Mouse (Mus musculus): ENCODE data around the gene Tgfb1i1. TPM values are rescaled to one million over a fixed set of nuclear protein-coding genes. Genes with fewer than 3 reads are reported as not detected.

Gene Tgfb1i1
- total RNA-seq (2015; ENCODE audit: low replicate concordance), result 0.96 and 2.9 TPM in 2 replicates
- total RNA-seq (2017; ENCODE audit: low replicate concordance), result 0.84 TPM in 1 of 2 replicates, not detected in the other

GRCm38 (mm10) chr7:128246496-128247391 lies at the start of gene Tgfb1i1:
TSS of gene Tgfb1i1 (plus strand) at chr7:128246812.
- peak; percentile 40 for ATAC-seq (replicated peaks; ENCODE audit: low FRiP score, poor library complexity, severe bottlenecking)

DNA sequence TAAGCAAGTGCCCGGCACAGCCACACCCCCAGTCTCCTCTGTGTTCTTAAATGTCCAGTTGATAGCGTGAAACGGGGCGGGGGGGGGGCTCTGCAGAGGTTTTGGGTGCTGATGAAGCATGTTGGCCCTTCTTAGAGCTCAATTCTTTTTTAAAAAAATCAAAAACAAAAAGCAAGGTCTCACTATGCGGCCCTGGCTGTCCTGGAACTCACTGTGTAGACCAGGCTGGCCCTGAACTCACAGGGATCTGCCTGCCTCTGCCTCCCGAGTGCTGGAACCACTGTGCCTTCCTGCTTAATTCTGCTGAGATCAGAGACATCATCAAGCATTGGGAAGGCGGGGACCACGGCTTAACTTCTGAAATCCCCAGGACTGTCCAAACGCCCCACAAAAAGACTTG lies 45.0 kb upstream of the Tgfb1i1 start:
- no peak for ATAC-seq (replicated peaks; ENCODE audit: low FRiP score, poor library complexity, severe bottlenecking)

- no peak for ATAC-seq (replicated peaks; ENCODE audit: low FRiP score, poor library complexity, severe bottlenecking)
Measured at GRCm38 (mm10) chr7:128203071-128203470, 43.5 kb upstream of the Tgfb1i1 start.

GRCm38 (mm10) chr7:128204179-128204578 lies 42.4 kb upstream of the Tgfb1i1 start:
- ATAC-seq (replicated peaks; ENCODE audit: low FRiP score, poor library complexity, severe bottlenecking), result no peak

GRCm38 (mm10) chr7:128205695-128206094 lies 40.9 kb upstream of the Tgfb1i1 start:
- no peak for ATAC-seq (replicated peaks; ENCODE audit: low FRiP score, poor library complexity, severe bottlenecking)

DNA sequence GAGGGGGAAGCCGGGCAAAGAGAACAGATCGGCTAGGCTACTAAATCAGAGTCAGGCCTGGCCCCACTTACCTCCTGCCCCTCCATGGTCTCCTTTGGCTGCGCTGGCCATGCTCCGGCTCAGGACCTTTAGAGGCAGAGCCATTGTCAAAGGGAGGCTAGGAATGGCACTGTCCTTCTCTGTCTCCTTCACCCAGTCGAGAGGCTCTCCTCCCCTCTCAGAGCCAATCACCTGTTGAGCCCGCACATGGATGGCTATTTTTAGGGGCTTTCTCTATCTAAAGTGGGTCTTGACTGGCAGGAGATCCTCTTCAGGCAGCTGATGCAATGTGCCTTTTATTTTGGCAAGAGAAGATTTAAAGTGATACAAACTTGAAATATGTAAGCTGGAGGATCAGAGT lies 40.5 kb upstream of the Tgfb1i1 start, which contains the start of gene Cox6a2:
TSS of gene Cox6a2 (minus strand) at position 236 of the 400 bp plus-strand sequence.
- no peak for ATAC-seq (replicated peaks; ENCODE audit: low FRiP score, poor library complexity, severe bottlenecking)

DNA sequence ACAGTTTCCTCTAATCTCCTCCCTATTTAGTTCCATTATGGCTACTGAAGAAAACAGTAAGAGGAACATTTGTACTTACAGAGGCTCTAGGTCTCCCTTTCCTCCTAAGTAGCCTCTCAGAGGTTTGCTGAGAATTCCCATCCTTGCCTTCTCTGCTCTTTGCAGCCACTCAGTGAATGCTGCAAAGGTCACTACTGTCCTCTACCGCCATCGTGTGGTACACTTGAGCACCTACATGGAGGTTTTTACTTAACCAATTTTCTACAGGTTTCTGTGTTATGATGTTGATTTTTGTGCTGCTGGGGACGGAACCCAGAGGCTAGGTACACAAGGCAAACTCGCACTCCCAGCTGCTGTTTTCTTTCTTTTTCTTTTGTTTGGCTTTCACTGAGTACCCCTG lies 38.4 kb upstream of the Tgfb1i1 start:
- peak; percentile 85 for ATAC-seq (replicated peaks; ENCODE audit: low FRiP score, poor library complexity, severe bottlenecking)

GRCm38 (mm10) chr7:128209826-128210225 lies 36.8 kb upstream of the Tgfb1i1 start:
- ATAC-seq (replicated peaks; ENCODE audit: low FRiP score, poor library complexity, severe bottlenecking), result no peak

DNA sequence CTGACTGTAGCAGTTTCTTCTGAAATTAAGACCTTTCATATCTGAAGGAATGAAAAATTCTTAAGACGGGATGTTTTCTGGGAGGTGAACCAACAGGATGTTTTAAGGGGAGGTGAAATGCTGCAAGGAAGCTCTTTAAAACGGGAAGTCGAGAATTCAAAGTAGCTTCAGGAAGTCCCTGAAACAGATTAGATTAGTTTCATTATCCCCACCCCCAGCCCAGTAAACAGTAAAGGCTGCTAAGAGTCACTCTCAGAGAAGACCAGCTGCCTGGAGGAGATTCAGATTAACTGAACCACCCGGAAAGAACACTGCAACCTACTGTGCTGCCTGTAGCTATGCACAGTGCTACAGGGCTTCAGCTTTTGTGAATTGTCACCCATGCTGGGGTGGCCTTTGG lies 26.7 kb upstream of the Tgfb1i1 start:
- ATAC-seq (replicated peaks; ENCODE audit: low FRiP score, poor library complexity, severe bottlenecking), result no peak

GRCm38 (mm10) chr7:128220936-128221335 lies 25.7 kb upstream of the Tgfb1i1 start:
- ATAC-seq (replicated peaks; ENCODE audit: low FRiP score, poor library complexity, severe bottlenecking), result no peak

- ATAC-seq (replicated peaks; ENCODE audit: low FRiP score, poor library complexity, severe bottlenecking), result no peak
Measured at GRCm38 (mm10) chr7:128231741-128232140, 14.9 kb upstream of the Tgfb1i1 start.

DNA sequence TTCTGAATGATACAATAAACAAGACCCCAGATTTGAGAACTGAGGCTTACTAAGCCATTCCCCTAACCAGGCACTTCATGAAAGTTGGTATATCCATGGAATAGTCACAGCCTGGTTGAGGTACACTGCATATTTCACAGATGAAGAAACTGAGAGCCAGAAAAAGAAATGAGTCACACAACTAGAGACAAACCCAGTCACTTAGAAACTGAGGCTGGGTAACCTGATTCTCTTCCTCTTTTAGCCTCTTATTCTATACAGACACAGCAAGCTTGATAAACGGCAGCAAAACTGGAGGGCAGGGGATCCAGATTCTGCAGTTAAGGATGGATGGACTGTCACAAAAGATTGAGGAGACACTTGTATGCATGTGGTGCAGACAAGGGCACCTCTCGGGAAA lies 11.8 kb upstream of the Tgfb1i1 start:
- no peak for ATAC-seq (replicated peaks; ENCODE audit: low FRiP score, poor library complexity, severe bottlenecking)

GRCm38 (mm10) chr7:128235481-128235880 lies 11.1 kb upstream of the Tgfb1i1 start:
- no peak for ATAC-seq (replicated peaks; ENCODE audit: low FRiP score, poor library complexity, severe bottlenecking)

GRCm38 (mm10) chr7:128236426-128236825 lies 10.2 kb upstream of the Tgfb1i1 start:
- ATAC-seq (replicated peaks; ENCODE audit: low FRiP score, poor library complexity, severe bottlenecking), result no peak

GRCm38 (mm10) chr7:128236856-128237592 lies 9.6 kb upstream of the Tgfb1i1 start, which contains the start of gene Armc5:
TSS of gene Armc5 (plus strand) at chr7:128237342.
- peak; percentile 47 for ATAC-seq (replicated peaks; ENCODE audit: low FRiP score, poor library complexity, severe bottlenecking)

DNA sequence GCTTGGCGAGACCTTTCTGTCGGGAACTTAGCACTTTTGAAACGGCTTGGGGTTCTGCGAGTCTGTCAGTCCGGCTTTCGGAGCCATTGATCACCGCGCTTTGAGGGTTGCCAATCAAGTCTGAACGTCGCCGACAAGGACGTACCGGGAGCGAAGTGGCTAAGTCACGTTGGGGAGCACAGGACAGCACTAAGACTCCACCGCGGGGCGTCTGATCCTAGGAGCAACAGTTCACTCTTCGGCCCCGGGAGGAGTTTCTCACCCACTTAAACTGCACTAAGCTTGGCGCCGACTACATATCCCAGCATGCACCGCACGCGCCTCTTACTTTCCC lies 9.1 kb upstream of the Tgfb1i1 start:
- ATAC-seq (replicated peaks; ENCODE audit: low FRiP score, poor library complexity, severe bottlenecking), result no peak; the same call in 1 of the 2 replicates

- ATAC-seq (replicated peaks; ENCODE audit: low FRiP score, poor library complexity, severe bottlenecking), result peak; percentile 77
Measured at GRCm38 (mm10) chr7:128237927-128238778, 8.5 kb upstream of the Tgfb1i1 start, which contains the start of gene 9130023H24Rik. TSS of gene 9130023H24Rik (minus strand) at chr7:128238031.

DNA sequence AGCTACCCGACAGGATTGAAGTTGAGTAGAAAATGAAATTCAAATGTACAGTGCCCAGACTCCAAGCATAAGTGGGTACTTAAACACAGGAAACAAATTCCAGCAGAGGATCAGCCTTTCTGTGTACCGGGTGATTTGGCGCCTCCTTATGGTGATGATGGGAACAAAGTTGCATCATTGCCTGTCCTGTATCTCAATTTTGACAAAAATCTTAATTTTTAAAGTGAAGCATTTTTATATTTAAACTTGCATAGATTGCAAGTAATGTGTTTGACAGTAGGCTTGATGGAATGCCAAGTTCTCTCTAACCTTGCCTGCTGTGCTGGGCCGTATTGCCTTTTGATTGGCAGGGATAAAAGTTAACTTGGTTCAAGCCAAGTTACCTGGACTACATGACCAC lies 7.6 kb upstream of the Tgfb1i1 start:
- ATAC-seq (replicated peaks; ENCODE audit: low FRiP score, poor library complexity, severe bottlenecking), result peak; percentile 36; the same call in 1 of the 2 replicates

GRCm38 (mm10) chr7:128240131-128240784 lies 6.4 kb upstream of the Tgfb1i1 start:
- no peak for ATAC-seq (replicated peaks; ENCODE audit: low FRiP score, poor library complexity, severe bottlenecking)

All from erythroblast, adult 5-6 weeks (primary cell).